Mouse (Mus musculus) CD4-positive, CD25-positive, alpha-beta regulatory T cell, adult 2 months (primary cell): ENCODE results near the gene Tmem267.
"Not testable (repeated sequence)": the region's sequence is repeated elsewhere in the genome, so short reads cannot be mapped to it uniquely, and the experiment has no call there.

Experiments used
- DNase-seq: peaks from one replicate; pipeline ENCODE4 v3.0.0-alpha.2; 2012; ENCODE audit warnings: low read depth, low spot score

Gene Tmem267

GRCm38 (mm10) chr13:119487880-119488580, at the start of gene Tmem267, which contains the start of gene 3110070M22Rik:
TSS of gene Tmem267 (plus strand) at chr13:119488039.
TSS of gene 3110070M22Rik (minus strand) at chr13:119488383.
- DNase-seq, result peak; percentile 90

- no peak for DNase-seq
Observed at GRCm38 (mm10) chr13:119442244-119442643, 45.6 kb upstream of the Tmem267 start.

- no peak for DNase-seq
Observed at GRCm38 (mm10) chr13:119453563-119453962, 34.3 kb upstream of the Tmem267 start.

- DNase-seq, result no peak
Observed at GRCm38 (mm10) chr13:119455082-119455481, 32.8 kb upstream of the Tmem267 start.

GRCm38 (mm10) chr13:119456342-119456741, 31.5 kb upstream of the Tmem267 start:
- no peak for DNase-seq

GRCm38 (mm10) chr13:119461900-119462595, 25.8 kb upstream of the Tmem267 start:
- DNase-seq, result peak; percentile 8

- peak; percentile 94 for DNase-seq
Observed at GRCm38 (mm10) chr13:119462596-119463560, 25.0 kb upstream of the Tmem267 start, which contains the start of gene 4833420G17Rik. TSS of gene 4833420G17Rik (plus strand) at chr13:119462768.

GRCm38 (mm10) chr13:119476631-119477030, 11.2 kb upstream of the Tmem267 start:
- no peak for DNase-seq

GRCm38 (mm10) chr13:119477789-119478188, 10.1 kb upstream of the Tmem267 start:
- DNase-seq, result no peak

- no peak for DNase-seq
Observed at GRCm38 (mm10) chr13:119487354-119487753, 485 bp upstream of the Tmem267 start.

- not testable (repeated sequence) for DNase-seq
Observed at GRCm38 (mm10) chr13:119492083-119492482, 4.2 kb downstream of the Tmem267 start.

- not testable (repeated sequence) for DNase-seq
Observed at GRCm38 (mm10) chr13:119494938-119495337, 7.1 kb downstream of the Tmem267 start.

- DNase-seq, result peak; percentile 79
Observed at GRCm38 (mm10) chr13:119596321-119597211, 108.7 kb downstream of the Tmem267 start.

GRCm38 (mm10) chr13:119598466-119598865, 110.6 kb downstream of the Tmem267 start:
- DNase-seq, result peak; percentile 55

GRCm38 (mm10) chr13:119599066-119599465, 111.2 kb downstream of the Tmem267 start:
- not testable (repeated sequence) for DNase-seq

GRCm38 (mm10) chr13:119599498-119599897, 111.7 kb downstream of the Tmem267 start:
- DNase-seq, result peak; percentile 21

- peak; percentile 72 for DNase-seq
Observed at GRCm38 (mm10) chr13:119600166-119600565, 112.3 kb downstream of the Tmem267 start.

GRCm38 (mm10) chr13:119602688-119603331, 115.0 kb downstream of the Tmem267 start:
- peak; percentile 29 for DNase-seq

GRCm38 (mm10) chr13:119603890-119604289, 116.1 kb downstream of the Tmem267 start:
- peak; percentile 48 for DNase-seq

- not testable (repeated sequence) for DNase-seq
Observed at GRCm38 (mm10) chr13:119604322-119604721, 116.5 kb downstream of the Tmem267 start.
